Mouse (Mus musculus): ENCODE results near the gene Mex3a. TPM values are rescaled to one million over a fixed set of nuclear protein-coding genes. Genes with fewer than 3 reads are reported as not detected.

Gene Mex3a
- polyA plus RNA-seq, 1 experiment = 33.6 TPM

DNA sequence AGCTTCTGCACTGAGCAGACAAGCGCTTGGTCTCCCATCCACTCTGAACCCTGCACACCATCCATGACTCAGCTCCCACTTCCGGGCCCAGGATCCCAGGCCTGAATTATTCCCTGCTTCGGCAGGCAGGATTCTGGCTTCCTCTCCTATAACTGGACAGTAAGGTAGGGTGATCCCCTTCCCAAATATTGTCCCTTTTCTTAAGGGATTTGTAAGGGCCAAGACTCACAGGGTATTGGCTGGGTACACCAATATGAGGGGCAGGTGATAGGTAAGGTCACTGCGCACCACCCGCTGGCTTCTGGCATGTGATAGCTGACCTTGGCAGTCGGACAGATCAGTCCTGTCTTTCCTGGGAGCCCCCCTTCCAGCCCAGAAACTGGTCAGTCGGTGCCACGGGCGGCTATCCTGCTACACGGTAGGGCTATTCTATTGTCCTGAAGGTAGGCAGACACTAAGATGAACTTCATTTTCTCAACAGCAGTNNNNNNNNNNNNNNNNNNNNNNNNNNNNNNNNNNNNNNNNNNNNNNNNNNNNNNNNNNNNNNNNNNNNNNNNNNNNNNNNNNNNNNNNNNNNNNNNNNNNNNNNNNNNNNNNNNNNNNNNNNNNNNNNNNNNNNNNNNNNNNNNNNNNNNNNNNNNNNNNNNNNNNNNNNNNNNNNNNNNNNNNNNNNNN, 36.3 kb upstream of the Mex3a start:
- Histone ChIP-seq H3K4me3 (ENCODE audit: insufficient read depth, low read length) (no peak overlapping the region), H3K4me1 (ENCODE audit: control insufficient read depth, insufficient read depth, low read length) (peaks cover 36% of the 10 kb centered on the region), H3K27ac (ENCODE audit: insufficient read depth, low read length) (peak overlapping the region; percentile 99)
- TF ChIP-seq CTCF (IDR thresholded peaks at IDR 0.05; ENCODE audit: borderline replicate concordance, insufficient read depth, low read length) = no peak
- TF ChIP-seq POLR2A (IDR thresholded peaks at IDR 0.05; ENCODE audit: low read depth, low read length) = 0 out of 2 replicates have a peak, but pooled peaks have one; percentile 19

GRCm38 (mm10) chr3:88499580-88499979, 32.6 kb upstream of the Mex3a start:
- Histone ChIP-seq H3K4me1 (ENCODE audit: control insufficient read depth, insufficient read depth, low read length) (peaks cover 31% of the 10 kb centered on the region), H3K27ac (ENCODE audit: insufficient read depth, low read length) (no peak overlapping the region), H3K4me3 (ENCODE audit: insufficient read depth, low read length) (peak overlapping the region; percentile 82)
- TF ChIP-seq CTCF (IDR thresholded peaks at IDR 0.05; ENCODE audit: borderline replicate concordance, insufficient read depth, low read length) (no peak), POLR2A (IDR thresholded peaks at IDR 0.05; ENCODE audit: low read depth, low read length) (no peak)

- peak overlapping the region; percentile 82 for H3K4me3 ChIP-seq (ENCODE audit: insufficient read depth, low read length)
- TF ChIP-seq CTCF (IDR thresholded peaks at IDR 0.05; ENCODE audit: borderline replicate concordance, insufficient read depth, low read length) = no peak
- peak; percentile 28; the same call in 1 of the 2 replicates for TF ChIP-seq POLR2A (IDR thresholded peaks at IDR 0.05; ENCODE audit: low read depth, low read length)
- H3K4me1 ChIP-seq (ENCODE audit: control insufficient read depth, insufficient read depth, low read length) = peaks cover 30% of the 10 kb centered on the region
- H3K27ac ChIP-seq (ENCODE audit: insufficient read depth, low read length) = peak overlapping the region; percentile 63; the same call in 1 of the 2 replicates
Observed at GRCm38 (mm10) chr3:88500087-88500486, 32.1 kb upstream of the Mex3a start.

DNA sequence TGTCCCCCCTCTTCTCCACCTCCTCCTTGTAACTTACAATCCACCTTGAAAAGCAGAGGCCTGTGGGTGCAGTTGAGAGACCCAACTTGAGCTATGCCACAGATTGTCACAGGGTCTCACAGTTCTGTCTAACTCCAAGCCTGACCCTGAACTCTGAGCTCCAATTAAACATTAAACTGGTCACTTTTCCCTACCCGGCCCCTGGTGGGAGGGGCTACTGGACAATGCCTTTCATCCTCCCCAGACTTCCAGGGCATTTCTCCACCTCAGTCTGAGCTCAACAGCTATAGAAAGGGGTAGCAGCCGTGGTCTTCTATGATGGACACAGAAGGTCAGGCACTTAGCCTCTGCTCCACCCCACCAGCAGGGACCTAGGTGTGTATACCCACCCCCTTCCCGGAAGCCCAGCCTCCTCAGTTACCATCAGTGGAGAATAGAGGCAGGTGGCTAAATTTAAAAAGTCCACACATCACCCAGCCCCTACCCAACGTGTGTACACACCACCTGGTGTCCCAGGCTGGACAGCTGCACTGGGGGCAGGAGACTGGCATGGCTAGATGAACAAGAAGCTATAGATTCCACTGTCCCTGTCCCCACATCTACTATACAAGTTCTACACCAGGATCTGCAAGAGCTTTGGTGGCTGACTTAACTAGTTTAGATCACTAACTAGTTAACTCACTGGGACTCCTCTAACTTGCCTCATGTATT, 31.4 kb upstream of the Mex3a start:
- Histone ChIP-seq H3K4me3 (ENCODE audit: insufficient read depth, low read length) (peak overlapping the region; percentile 82), H3K4me1 (ENCODE audit: control insufficient read depth, insufficient read depth, low read length) (peaks cover 30% of the 10 kb centered on the region)

GRCm38 (mm10) chr3:88501366-88502030, 30.7 kb upstream of the Mex3a start:
- TF ChIP-seq CTCF (IDR thresholded peaks at IDR 0.05; ENCODE audit: borderline replicate concordance, insufficient read depth, low read length) = no peak
- peak; percentile 58 for TF ChIP-seq POLR2A (IDR thresholded peaks at IDR 0.05; ENCODE audit: low read depth, low read length)
- Histone ChIP-seq H3K4me3 (ENCODE audit: insufficient read depth, low read length) (peak overlapping the region; percentile 82), H3K27ac (ENCODE audit: insufficient read depth, low read length) (peak overlapping the region; percentile 94), H3K4me1 (ENCODE audit: control insufficient read depth, insufficient read depth, low read length) (peaks cover 26% of the 10 kb centered on the region)

More for the DNA sequence above, 31.4 kb upstream of the Mex3a start:
- H3K27ac ChIP-seq (ENCODE audit: insufficient read depth, low read length) = peak overlapping the region; percentile 63
- TF ChIP-seq POLR2A (IDR thresholded peaks at IDR 0.05; ENCODE audit: low read depth, low read length) = 0 out of 2 replicates have a peak, but pooled peaks have one; percentile 22
- TF ChIP-seq CTCF (IDR thresholded peaks at IDR 0.05; ENCODE audit: borderline replicate concordance, insufficient read depth, low read length) = no peak

DNA sequence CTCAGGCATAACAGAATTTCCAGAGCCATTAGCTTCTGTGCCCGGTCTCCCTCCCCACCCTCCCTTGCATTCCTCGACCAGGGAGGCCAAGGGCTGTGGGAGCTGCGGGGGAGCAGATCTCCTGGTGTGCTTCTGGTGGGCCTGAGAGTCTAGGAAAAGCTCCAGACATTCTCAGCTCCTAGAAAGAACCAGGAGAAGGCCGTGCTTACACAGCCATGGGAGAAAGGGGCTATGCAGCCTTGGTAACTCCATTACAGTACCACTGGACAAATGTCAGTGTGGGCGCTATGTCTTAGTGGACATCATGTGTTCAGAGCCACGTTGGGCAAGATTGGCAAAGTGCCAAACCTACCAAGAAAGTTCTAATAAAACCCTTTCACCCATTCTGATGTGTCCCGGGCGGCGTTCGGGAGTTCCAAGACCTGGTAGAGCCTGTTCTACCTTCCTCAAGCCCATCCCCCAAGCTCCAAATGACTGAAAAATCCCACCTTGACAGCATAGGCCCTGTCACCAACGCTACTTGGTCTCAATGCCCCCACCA, 30.1 kb upstream of the Mex3a start:
- H3K27ac ChIP-seq (ENCODE audit: insufficient read depth, low read length) = peak overlapping the region; percentile 94
- H3K4me1 ChIP-seq (ENCODE audit: control insufficient read depth, insufficient read depth, low read length) = peaks cover 25% of the 10 kb centered on the region
- TF ChIP-seq CTCF (IDR thresholded peaks at IDR 0.05; ENCODE audit: borderline replicate concordance, insufficient read depth, low read length) = no peak
- peak; percentile 32 for TF ChIP-seq POLR2A (IDR thresholded peaks at IDR 0.05; ENCODE audit: low read depth, low read length)
- H3K4me3 ChIP-seq (ENCODE audit: insufficient read depth, low read length) = peak overlapping the region; percentile 82

DNA sequence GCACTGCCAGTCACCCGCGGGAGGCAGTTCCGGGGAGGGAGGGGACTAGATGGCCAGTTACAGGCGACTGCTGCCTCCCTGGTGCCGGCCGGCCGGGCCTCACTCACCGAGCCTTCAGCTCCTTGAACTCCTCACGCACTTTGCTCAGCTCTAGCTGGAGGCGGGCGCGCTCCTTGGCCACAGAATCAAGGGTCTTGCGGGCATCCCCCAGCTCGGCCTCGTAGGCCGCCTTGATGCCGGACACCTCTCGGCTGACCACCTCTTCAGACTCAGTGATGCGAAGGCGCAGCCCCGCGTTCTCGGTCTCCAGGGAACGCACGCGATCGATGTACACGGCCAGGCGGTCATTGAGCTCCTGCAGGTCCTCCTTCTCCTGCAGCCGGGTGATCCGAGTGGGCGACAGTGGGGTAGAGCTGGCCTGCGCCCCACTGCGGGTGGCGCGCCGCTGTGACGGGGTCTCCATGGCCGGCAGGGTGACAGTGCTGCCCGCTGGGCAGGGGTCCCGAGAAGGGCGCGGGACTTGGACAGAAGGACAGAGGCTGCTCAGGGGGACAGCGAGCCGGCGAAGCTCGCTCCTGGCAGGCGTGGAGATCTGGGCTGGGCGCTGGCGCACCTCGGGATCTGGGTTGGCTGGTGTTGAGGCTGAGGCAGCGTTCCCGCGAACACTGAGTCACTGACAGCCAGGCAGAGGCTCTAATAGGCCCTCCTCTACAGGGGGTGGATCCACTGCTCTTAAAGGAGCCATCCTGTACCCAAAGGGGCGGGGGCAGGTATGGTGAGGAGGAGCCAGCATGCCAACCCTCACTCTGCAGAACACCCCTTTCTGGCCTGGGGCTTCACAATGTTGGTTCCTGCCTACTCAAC, 29.3 kb upstream of the Mex3a start:
- TF ChIP-seq POLR2A (IDR thresholded peaks at IDR 0.05; ENCODE audit: low read depth, low read length) (peak; percentile 99), CTCF (IDR thresholded peaks at IDR 0.05; ENCODE audit: borderline replicate concordance, insufficient read depth, low read length) (no peak)
- Histone ChIP-seq H3K4me1 (ENCODE audit: control insufficient read depth, insufficient read depth, low read length) (peaks cover 18% of the 10 kb centered on the region), H3K4me3 (ENCODE audit: insufficient read depth, low read length) (peak overlapping the region; percentile 82), H3K27ac (ENCODE audit: insufficient read depth, low read length) (peak overlapping the region; percentile 94)

- H3K27ac ChIP-seq (ENCODE audit: insufficient read depth, low read length) = peak overlapping the region; percentile 94
- peaks cover 13% of the 10 kb centered on the region for H3K4me1 ChIP-seq (ENCODE audit: control insufficient read depth, insufficient read depth, low read length)
- no peak for TF ChIP-seq POLR2A (IDR thresholded peaks at IDR 0.05; ENCODE audit: low read depth, low read length)
- no peak for TF ChIP-seq CTCF (IDR thresholded peaks at IDR 0.05; ENCODE audit: borderline replicate concordance, insufficient read depth, low read length)
- H3K4me3 ChIP-seq (ENCODE audit: insufficient read depth, low read length) = peak overlapping the region; percentile 19; the same call in 1 of the 2 replicates
Observed at GRCm38 (mm10) chr3:88503505-88503863, 28.7 kb upstream of the Mex3a start.
